Mouse (Mus musculus) MEL (cell line): ENCODE results near the gene Cadm2. TPM values are rescaled to one million over a fixed set of nuclear protein-coding genes. Genes with fewer than 3 reads are reported as not detected.

Experiments used
- DNase-seq: peaks from one replicate; pipeline ENCODE4 v3.0.0; 2011; ENCODE audit warnings: low read depth, low spot score
- H3K27ac ChIP-seq: 2 replicates; pipeline ENCODE4 v1.5.1; 2012; ENCODE audit warnings: low read depth, mild to moderate bottlenecking, control low read depth, low read length, moderate library complexity; ENCODE audit not compliant: control insufficient read depth
- H3K27me3 ChIP-seq, 2 experiments: fragments of 150-350 bp in 1 of 2; sonication (generic) in 1 of 2; 2 replicates each; pipeline ENCODE4 v1.6.1; 2012; ENCODE audit warnings: low read length in 2 of 2, mild to moderate bottlenecking in 2 of 2, improper control_type of control experiment in 1 of 2, moderate library complexity in 1 of 2; ENCODE audit not compliant: insufficient read depth in 2 of 2, control insufficient read depth in 1 of 2
- H3K36me3 ChIP-seq, 2 experiments: 2 replicates each; pipeline ENCODE4 v1.6.1; 2012 to 2014; ENCODE audit warnings: low read length in 2 of 2, improper control_type of control experiment in 1 of 2, inconsistent platforms in 1 of 2, mild to moderate bottlenecking in 1 of 2; ENCODE audit not compliant: insufficient read depth in 2 of 2, control insufficient read depth in 1 of 2
- H3K4me1 ChIP-seq, 2 experiments: fragments of 150-350 bp in 1 of 2; sonication (generic) in 1 of 2; 2 replicates each; pipeline ENCODE4 v1.6.1; 2012; ENCODE audit warnings: low read length in 2 of 2, improper control_type of control experiment in 1 of 2, mild to moderate bottlenecking in 1 of 2; ENCODE audit not compliant: insufficient read depth in 2 of 2, control insufficient read depth in 1 of 2
- H3K4me3 ChIP-seq, 2 experiments: fragments of 150-350 bp in 1 of 2; sonication (generic) in 1 of 2; 2 replicates each; pipeline ENCODE4 v1.5.1; 2012; ENCODE audit warnings: low read depth in 2 of 2, low read length in 2 of 2, mild to moderate bottlenecking in 2 of 2, moderate library complexity in 2 of 2, control low read depth in 1 of 2, improper control_type of control experiment in 1 of 2; ENCODE audit not compliant: control insufficient read depth in 1 of 2, insufficient read depth in 1 of 2
- H3K79me2 ChIP-seq: 2 replicates; pipeline ENCODE4 v1.6.1; 2012; ENCODE audit warnings: mild to moderate bottlenecking, low read length, moderate library complexity; ENCODE audit not compliant: control insufficient read depth, poor library complexity, insufficient read depth
- H3K9ac ChIP-seq: 2 replicates; pipeline ENCODE4 v1.6.1; 2012; ENCODE audit warnings: low read depth, mild to moderate bottlenecking, control low read depth, low read length, moderate library complexity; ENCODE audit not compliant: control insufficient read depth, poor library complexity, severe bottlenecking
- H3K9me3 ChIP-seq: fragments of 150-350 bp; sonication (generic); replicated peaks from 2 replicates; pipeline ENCODE4 v1.6.1; 2012; ENCODE audit warnings: mild to moderate bottlenecking, low read length, improper control_type of control experiment, moderate library complexity; ENCODE audit not compliant: insufficient read depth
- CHD2 ChIP-seq: IDR thresholded peaks from 2 replicates; pipeline ENCODE4 v1.6.1; 2011; ENCODE audit warnings: low read length, improper control_type of control experiment
- CTCF ChIP-seq, 3 experiments: IDR thresholded peaks in 2 of 3; conservative IDR thresholded peaks in 1 of 3; 2 replicates each; pipeline ENCODE4 v1.5.1; 2011 to 2012; ENCODE audit warnings: low read length in 3 of 3, low read depth in 2 of 3, mild to moderate bottlenecking in 2 of 3, improper control_type of control experiment in 1 of 3, inconsistent platforms in 1 of 3, mixed read lengths in 1 of 3, moderate library complexity in 1 of 3; ENCODE audit not compliant: control insufficient read depth in 1 of 3, insufficient read depth in 1 of 3, poor library complexity in 1 of 3, severe bottlenecking in 1 of 3
- E2F4 ChIP-seq: IDR thresholded peaks from 2 replicates; pipeline ENCODE4 v1.6.1; 2011; ENCODE audit warnings: low read depth, low read length, improper control_type of control experiment, borderline replicate concordance
- ELF1 ChIP-seq: IDR thresholded peaks from 2 replicates; pipeline ENCODE4 v1.6.1; 2014; ENCODE audit warnings: low read depth, mild to moderate bottlenecking, inconsistent platforms, low read length, improper control_type of control experiment, moderate library complexity
- EP300 ChIP-seq, 2 experiments: IDR thresholded peaks; 2 replicates each; pipeline ENCODE4 v1.6.1; 2011; ENCODE audit warnings: improper control_type of control experiment in 2 of 2, low read length in 2 of 2, low read depth in 1 of 2, mild to moderate bottlenecking in 1 of 2
- GABPA ChIP-seq: IDR thresholded peaks from 2 replicates; pipeline ENCODE4 v1.6.1; 2012; ENCODE audit warnings: low read depth, mild to moderate bottlenecking, inconsistent platforms, low read length, improper control_type of control experiment, moderate library complexity
- GATA1 ChIP-seq: IDR thresholded peaks from 2 replicates; pipeline ENCODE4 v1.6.1; 2011; ENCODE audit warnings: low read depth, low read length, improper control_type of control experiment
- HCFC1 ChIP-seq: IDR thresholded peaks from 2 replicates; pipeline ENCODE4 v1.6.1; 2012; ENCODE audit warnings: low read depth, mild to moderate bottlenecking, inconsistent platforms, low read length, improper control_type of control experiment, moderate library complexity
- MAX ChIP-seq: IDR thresholded peaks from 2 replicates; pipeline ENCODE4 v1.6.1; 2011; ENCODE audit warnings: low read length, improper control_type of control experiment
- MEF2A ChIP-seq: IDR thresholded peaks from 2 replicates; pipeline ENCODE4 v1.6.1; 2014; ENCODE audit warnings: low read depth, mild to moderate bottlenecking, inconsistent platforms, low read length, improper control_type of control experiment; ENCODE audit not compliant: poor library complexity, insufficient replicate concordance, severe bottlenecking; ENCODE audit errors: extremely low read depth
- MYB ChIP-seq: IDR thresholded peaks from 2 replicates; pipeline ENCODE4 v1.6.1; 2011; ENCODE audit warnings: mild to moderate bottlenecking, low read depth, low read length, improper control_type of control experiment
- NRF1 ChIP-seq: IDR thresholded peaks from 2 replicates; pipeline ENCODE4 v1.6.1; 2014; ENCODE audit warnings: low read depth, mild to moderate bottlenecking, inconsistent platforms, low read length, improper control_type of control experiment, moderate library complexity; ENCODE audit not compliant: poor library complexity, insufficient read depth, severe bottlenecking
- POLR2A ChIP-seq, 2 experiments: IDR thresholded peaks; 2 replicates each; pipeline ENCODE4 v1.6.1; 2011 to 2012; ENCODE audit warnings: low read length in 2 of 2, mild to moderate bottlenecking in 2 of 2, control low read depth in 1 of 2, improper control_type of control experiment in 1 of 2, low read depth in 1 of 2, moderate library complexity in 1 of 2; ENCODE audit not compliant: control insufficient read depth in 1 of 2, insufficient read depth in 1 of 2, poor library complexity in 1 of 2
- POLR2AphosphoS2 ChIP-seq: IDR thresholded peaks from 2 replicates; pipeline ENCODE4 v1.6.1; 2011; ENCODE audit warnings: low read length, improper control_type of control experiment
- POLR2AphosphoS5 ChIP-seq: IDR thresholded peaks from 2 replicates; pipeline ENCODE4 v1.6.1; 2012; ENCODE audit warnings: low read depth, borderline replicate concordance, mild to moderate bottlenecking, inconsistent platforms, low read length, moderate library complexity, mixed read lengths
- RAD21 ChIP-seq: IDR thresholded peaks from 2 replicates; pipeline ENCODE4 v1.6.1; 2011; ENCODE audit warnings: mild to moderate bottlenecking, low read depth, low read length, improper control_type of control experiment
- RCOR1 ChIP-seq: IDR thresholded peaks from 2 replicates; pipeline ENCODE4 v1.6.1; 2012; ENCODE audit warnings: low read depth, mild to moderate bottlenecking, inconsistent platforms, low read length, improper control_type of control experiment
- SIN3A ChIP-seq: IDR thresholded peaks from 2 replicates; pipeline ENCODE4 v1.6.1; 2012; ENCODE audit warnings: low read length, improper control_type of control experiment, inconsistent platforms
- SMC3 ChIP-seq: IDR thresholded peaks from 2 replicates; pipeline ENCODE4 v1.6.1; 2011; ENCODE audit warnings: low read depth, low read length, improper control_type of control experiment
- TAL1 ChIP-seq: IDR thresholded peaks from 2 replicates; pipeline ENCODE4 v1.6.1; 2012; ENCODE audit warnings: mild to moderate bottlenecking, inconsistent platforms, low read length, moderate library complexity, mixed read lengths
- TBP ChIP-seq: IDR thresholded peaks from 2 replicates; pipeline ENCODE4 v1.8.0; 2011; ENCODE audit warnings: low read depth, low read length, improper control_type of control experiment
- UBTF ChIP-seq: IDR thresholded peaks from 2 replicates; pipeline ENCODE4 v1.6.1; 2012; ENCODE audit warnings: low read depth, mild to moderate bottlenecking, inconsistent platforms, low read length, improper control_type of control experiment, moderate library complexity, borderline replicate concordance; ENCODE audit not compliant: insufficient read depth
- USF1 ChIP-seq: IDR thresholded peaks from 2 replicates; pipeline ENCODE4 v1.6.1; 2014; ENCODE audit warnings: low read depth, mild to moderate bottlenecking, inconsistent platforms, low read length, improper control_type of control experiment, moderate library complexity
- USF2 ChIP-seq, 2 experiments: IDR thresholded peaks; 2 replicates each; pipeline ENCODE4 v1.6.1; 2011 to 2012; ENCODE audit warnings: improper control_type of control experiment in 2 of 2, low read length in 2 of 2, borderline replicate concordance in 1 of 2, inconsistent platforms in 1 of 2, low read depth in 1 of 2, mild to moderate bottlenecking in 1 of 2; ENCODE audit not compliant: insufficient read depth in 1 of 2
- ZC3H11A ChIP-seq: IDR thresholded peaks from 2 replicates; pipeline ENCODE4 v1.6.1; 2012; ENCODE audit warnings: low read depth, mild to moderate bottlenecking, inconsistent platforms, low read length, improper control_type of control experiment
- ZMIZ1 ChIP-seq: IDR thresholded peaks from 2 replicates; pipeline ENCODE4 v1.6.1; 2012; ENCODE audit warnings: low read depth, mild to moderate bottlenecking, inconsistent platforms, low read length, improper control_type of control experiment, moderate library complexity
- ZNF384 ChIP-seq: IDR thresholded peaks from 2 replicates; pipeline ENCODE4 v1.6.1; 2012; ENCODE audit warnings: low read depth, mild to moderate bottlenecking, inconsistent platforms, low read length, improper control_type of control experiment
- polyA plus RNA-seq, 2 experiments: library from polyadenylated mRNA; stranded (reverse) in 1 of 2; unstranded in 1 of 2; fragments of >175 nt in 1 of 2; fragments of >200 nt in 1 of 2; gene quantifications; 2 replicates each; pipeline versions ENCODE4 v1.2.1 to v1.2.4; 2012; ENCODE audit warnings: low replicate concordance in 2 of 2, low read depth in 1 of 2; ENCODE audit not compliant: insufficient read length in 2 of 2, insufficient read depth in 1 of 2, missing spikeins in 1 of 2
- total RNA-seq: library from RNA; depleted of rRNA; stranded (reverse); fragments of 300-350 nt; gene quantifications from 2 replicates; pipeline ENCODE4 v1.2.3, GENCODE M21; 2012

Gene Cadm2
- total and polyA plus RNA-seq, 3 experiments: not detected

- Histone ChIP-seq H3K4me3 (no peak overlapping the region), H3K9ac (no peak overlapping the region), H3K9me3 (no peaks in the 10 kb centered on the region), H3K36me3 (no peaks in the 10 kb centered on the region), H3K79me2 (no peaks in the 10 kb centered on the region), H3K27ac (no peak overlapping the region), H3K27me3 (no peaks in the 10 kb centered on the region), H3K4me1 (no peaks in the 10 kb centered on the region)
- TF ChIP-seq MEF2A (no peak), E2F4 (no peak), USF2 (IDR thresholded peaks at IDR 0.05; ENCODE audit: borderline replicate concordance in 1 of 2, insufficient read depth in 1 of 2, low read depth in 1 of 2, low read length in 2 of 2) (no peak), USF1 (no peak), SMC3 (peak; percentile 73), RCOR1 (no peak), ZC3H11A (peak; percentile 67), GATA1 (no peak), TAL1 (no peak), CTCF (IDR thresholded peaks at IDR 0.05 in 2 of 3, conservative IDR thresholded peaks at IDR 0.05 in 1 of 3; ENCODE audit: control insufficient read depth in 1 of 3, insufficient read depth in 1 of 3, low read depth in 2 of 3, low read length in 3 of 3, poor library complexity in 1 of 3, severe bottlenecking in 1 of 3) (peak; percentile 15 to 66 (median 36); a peak in 4 of 6 replicates), RAD21 (peak; percentile 69), NRF1 (no peak)
- DNase-seq: peak; percentile 55
Observed at GRCm38 (mm10) chr16:67234862-67235261, 385.8 kb downstream of the Cadm2 start.

GRCm38 (mm10) chr16:67226696-67227095 lies 394.0 kb downstream of the Cadm2 start:
- no peak for TF ChIP-seq ELF1
- TF ChIP-seq CHD2: no peak
- no peak for TF ChIP-seq MYB
- TF ChIP-seq GABPA: no peak
- TF ChIP-seq POLR2AphosphoS5: no peak
- no peak for TF ChIP-seq USF2 (IDR thresholded peaks at IDR 0.05; ENCODE audit: borderline replicate concordance in 1 of 2, insufficient read depth in 1 of 2, low read depth in 1 of 2, low read length in 2 of 2)
- TF ChIP-seq UBTF: no peak
- TF ChIP-seq ZNF384: no peak
- no peak for TF ChIP-seq ZC3H11A
- TF ChIP-seq GATA1: no peak
- TF ChIP-seq MAX: no peak
- TF ChIP-seq HCFC1: no peak
- TF ChIP-seq ZMIZ1: no peak
- no peak for TF ChIP-seq POLR2A (IDR thresholded peaks at IDR 0.05; ENCODE audit: control insufficient read depth in 1 of 2, insufficient read depth in 1 of 2, low read depth in 1 of 2, low read length in 2 of 2, poor library complexity in 1 of 2)
- TF ChIP-seq POLR2AphosphoS2: no peak
- no peak for TF ChIP-seq MEF2A
- no peak for TF ChIP-seq SIN3A
- TF ChIP-seq EP300 (IDR thresholded peaks at IDR 0.05; ENCODE audit: low read depth in 1 of 2, low read length in 2 of 2): no peak
- TF ChIP-seq USF1: no peak
- TF ChIP-seq TBP: no peak
- H3K4me1 ChIP-seq: no peaks in the 10 kb centered on the region
- no peak overlapping the region for H3K27ac ChIP-seq
- H3K9ac ChIP-seq: no peak overlapping the region
- DNase-seq: no peak
- H3K9me3 ChIP-seq: no peaks in the 10 kb centered on the region
- H3K4me3 ChIP-seq: no peak overlapping the region
- H3K36me3 ChIP-seq: no peaks in the 10 kb centered on the region
- H3K27me3 ChIP-seq: no peaks in the 10 kb centered on the region
- H3K79me2 ChIP-seq: no peaks in the 10 kb centered on the region
